Mouse (Mus musculus) limb, embryonic 10.5 days (tissue): ENCODE data around the gene Il4ra. TPM values are rescaled to one million over a fixed set of nuclear protein-coding genes. Genes with fewer than 3 reads are reported as not detected.

Experiments
- DNase-seq: peaks from one replicate; pipeline ENCODE4 v3.0.0-alpha.2; 2017; ENCODE audit warnings: low spot score
- H3K27ac ChIP-seq: fragments of 300-500 bp; sonication (generic); 2 replicates; pipeline ENCODE4 v1.5.1; 2016; ENCODE audit warnings: mild to moderate bottlenecking
- H3K27me3 ChIP-seq: fragments of 300-500 bp; sonication (generic); 2 replicates; pipeline ENCODE4 v1.6.1; 2016; ENCODE audit warnings: low read depth, mild to moderate bottlenecking; ENCODE audit not compliant: poor library complexity, severe bottlenecking
- H3K36me3 ChIP-seq: fragments of 300-500 bp; sonication (generic); 2 replicates; pipeline ENCODE4 v1.6.1; 2016; ENCODE audit warnings: mild to moderate bottlenecking, moderate library complexity
- H3K4me1 ChIP-seq: fragments of 300-500 bp; sonication (generic); 2 replicates; pipeline ENCODE4 v1.6.1; 2016
- H3K4me3 ChIP-seq: fragments of 300-500 bp; sonication (generic); 2 replicates; pipeline ENCODE4 v1.5.1; 2016; ENCODE audit warnings: mild to moderate bottlenecking, moderate library complexity
- H3K9me3 ChIP-seq: fragments of 300-500 bp; sonication (generic); replicated peaks from 2 replicates; pipeline ENCODE4 v1.6.1; 2016; ENCODE audit warnings: mild to moderate bottlenecking
- WGBS: fragments of 180-500 bp; shearing (Covaris S2); methylation state at CpG from one replicate; pipeline ENCODE4 v1.1.7; 2016; 5-methylcytosine and 5-hydroxymethylcytosine counted together
- polyA plus RNA-seq: library from polyadenylated mRNA; unstranded; fragments of >200 nt; fragmentation: Nextera tagmentation; extraction: Ambion mirVana; gene quantifications from 2 replicates; pipeline ENCODE4 v1.2.1, GENCODE M21; 2016

Gene Il4ra
- polyA plus RNA-seq, 1 experiment from 2014 or later = 4.2 TPM

DNA sequence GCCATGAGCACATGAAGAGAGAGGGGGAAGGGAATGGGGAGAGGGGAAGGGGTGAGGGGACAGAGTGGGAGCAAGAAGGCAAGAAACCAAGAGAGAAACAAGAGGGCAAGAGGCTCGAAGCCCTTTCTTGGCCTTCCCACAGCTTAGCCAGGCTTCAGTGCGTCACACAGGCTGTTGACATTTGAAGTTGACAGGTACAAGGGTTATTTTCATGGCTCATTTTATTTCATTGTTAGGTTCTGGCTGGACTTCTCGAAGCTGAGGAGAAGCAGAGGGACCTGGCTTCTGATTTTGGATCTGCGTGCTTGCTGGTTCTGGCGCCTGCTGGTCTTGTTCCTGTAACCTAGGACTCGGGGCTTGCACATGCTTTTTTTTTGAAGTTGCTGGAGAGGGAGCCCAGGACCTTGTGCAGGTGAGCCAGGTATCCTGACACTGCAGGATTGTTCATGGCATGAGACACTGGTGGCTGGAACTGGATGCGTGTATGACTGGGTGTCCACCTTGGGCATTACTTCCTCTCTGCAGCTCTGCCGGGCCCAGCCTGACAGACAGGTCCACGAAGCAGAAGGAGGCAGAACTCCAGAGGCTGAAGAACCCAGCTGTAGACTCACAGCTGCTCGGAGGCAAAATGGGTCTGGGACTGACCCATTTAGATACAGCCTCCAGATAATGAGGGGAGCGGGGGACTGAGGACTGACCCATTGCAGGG, 12.6 kb downstream of the Il4ra start:
- 85% methylated on average over 11 of the region's 11 CpGs for WGBS
- no peak for DNase-seq
- no peak overlapping the region for H3K27ac ChIP-seq
- peaks cover 17% of the 10 kb centered on the region for H3K4me1 ChIP-seq
- H3K27me3 ChIP-seq = no peaks in the 10 kb centered on the region
- no peak overlapping the region for H3K4me3 ChIP-seq
- H3K9me3 ChIP-seq = no peaks in the 10 kb centered on the region
- H3K36me3 ChIP-seq = no peaks in the 10 kb centered on the region

GRCm38 (mm10) chr7:125565516-125566285, 13.8 kb downstream of the Il4ra start:
- 59% methylated on average over 12 of the region's 12 CpGs for WGBS

DNA sequence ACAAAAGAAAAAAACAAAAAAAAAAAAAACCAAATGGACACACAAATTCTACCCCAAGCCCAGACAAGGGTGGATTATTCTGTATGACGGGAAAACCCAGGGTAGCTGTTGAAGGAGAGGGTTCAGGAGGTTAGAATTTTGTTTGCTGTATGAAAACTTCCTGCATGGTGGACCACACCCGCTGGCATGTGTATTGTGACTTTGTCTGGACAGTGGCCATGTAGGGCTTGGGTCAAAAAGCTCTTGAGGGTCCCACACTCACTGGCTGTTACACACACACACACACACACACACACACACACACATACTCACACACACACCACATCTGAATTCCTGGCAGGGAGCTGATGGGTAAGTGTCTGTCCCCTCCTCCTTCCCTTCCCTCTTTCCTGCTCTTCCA, 14.5 kb downstream of the Il4ra start:
- H3K36me3 ChIP-seq = no peaks in the 10 kb centered on the region
- H3K9me3 ChIP-seq = no peaks in the 10 kb centered on the region
- no peak overlapping the region for H3K4me3 ChIP-seq
- 92% methylated on average over 2 of the region's 2 CpGs for WGBS
- H3K27ac ChIP-seq = no peak overlapping the region
- DNase-seq = no peak
- H3K27me3 ChIP-seq = no peaks in the 10 kb centered on the region
- H3K4me1 ChIP-seq = peaks cover 12% of the 10 kb centered on the region

More at GRCm38 (mm10) chr7:125565516-125566285, 13.8 kb downstream of the Il4ra start:
- H3K4me1 ChIP-seq = peaks cover 14% of the 10 kb centered on the region
- no peak for DNase-seq
- H3K27ac ChIP-seq = no peak overlapping the region
- no peaks in the 10 kb centered on the region for H3K27me3 ChIP-seq
- no peaks in the 10 kb centered on the region for H3K36me3 ChIP-seq
- H3K4me3 ChIP-seq = no peak overlapping the region
- H3K9me3 ChIP-seq = no peaks in the 10 kb centered on the region

DNA sequence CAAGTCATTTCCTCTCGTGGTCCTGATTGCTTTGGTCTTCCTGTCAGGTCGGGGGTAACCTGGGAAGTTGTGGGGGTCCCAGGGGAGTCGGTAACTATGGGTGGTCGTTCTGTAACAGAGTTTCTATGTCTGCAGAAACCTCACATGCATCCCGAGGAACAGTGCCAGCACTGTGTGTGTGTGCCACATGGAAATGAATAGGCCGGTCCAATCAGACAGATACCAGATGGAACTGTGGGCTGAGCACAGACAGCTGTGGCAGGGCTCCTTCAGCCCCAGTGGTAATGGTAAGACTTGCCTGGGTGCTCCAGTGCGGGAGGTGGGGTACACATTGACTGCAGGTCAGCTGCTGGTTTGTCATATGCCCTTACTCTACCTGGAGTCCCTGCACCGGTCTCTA, 17.0 kb downstream of the Il4ra start:
- no peaks in the 10 kb centered on the region for H3K36me3 ChIP-seq
- H3K4me3 ChIP-seq = no peak overlapping the region
- no peaks in the 10 kb centered on the region for H3K27me3 ChIP-seq
- WGBS = 86% methylated on average over 8 of the region's 8 CpGs
- 0 out of 2 replicates have a peak, but pooled peaks cover 5% of the 10 kb centered on the region for H3K4me1 ChIP-seq
- DNase-seq = no peak
- H3K9me3 ChIP-seq = no peaks in the 10 kb centered on the region
- H3K27ac ChIP-seq = no peak overlapping the region

DNA sequence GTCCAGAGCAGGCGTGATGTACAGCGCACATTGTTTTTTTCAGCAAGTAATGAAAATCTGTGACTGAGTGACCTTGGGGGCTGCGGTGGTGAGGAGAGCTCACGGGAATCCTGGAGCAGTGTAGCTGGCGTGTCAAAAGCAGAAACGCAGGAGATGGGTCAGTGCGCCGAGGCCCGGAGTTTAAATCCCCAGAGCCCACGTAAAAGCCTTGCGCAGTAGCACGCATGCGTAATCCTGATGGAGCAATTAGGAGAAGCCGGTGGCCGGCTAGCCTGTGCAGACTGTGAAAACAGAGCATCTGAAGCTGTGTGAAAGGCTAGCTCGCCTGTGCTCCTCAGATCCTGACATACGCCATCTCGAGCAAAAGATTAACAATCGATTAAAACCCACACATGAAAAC, 20.0 kb downstream of the Il4ra start:
- Histone ChIP-seq H3K9me3 (no peaks in the 10 kb centered on the region), H3K36me3 (no peaks in the 10 kb centered on the region), H3K4me3 (no peak overlapping the region), H3K27me3 (no peaks in the 10 kb centered on the region), H3K4me1 (peaks cover 7% of the 10 kb centered on the region; the same call in 1 of the 2 replicates), H3K27ac (no peak overlapping the region)
- 91% methylated on average over 19 of the region's 19 CpGs for WGBS
- DNase-seq = no peak

GRCm38 (mm10) chr7:125572737-125573136, 20.8 kb downstream of the Il4ra start:
- Histone ChIP-seq H3K4me1 (peaks cover 6% of the 10 kb centered on the region; the same call in 1 of the 2 replicates), H3K4me3 (no peak overlapping the region), H3K9me3 (no peaks in the 10 kb centered on the region), H3K27ac (no peak overlapping the region), H3K27me3 (no peaks in the 10 kb centered on the region), H3K36me3 (no peaks in the 10 kb centered on the region)
- no peak for DNase-seq
- WGBS = 79% methylated on average over 6 of the region's 6 CpGs

- Histone ChIP-seq H3K27me3 (no peaks in the 10 kb centered on the region), H3K4me3 (no peak overlapping the region), H3K36me3 (no peaks in the 10 kb centered on the region), H3K4me1 (peaks cover 6% of the 10 kb centered on the region; the same call in 1 of the 2 replicates), H3K27ac (no peak overlapping the region), H3K9me3 (no peaks in the 10 kb centered on the region)
- DNase-seq = no peak
- WGBS = 86% methylated on average over 2 of the region's 2 CpGs
Observed at GRCm38 (mm10) chr7:125573849-125574248, 21.9 kb downstream of the Il4ra start.

DNA sequence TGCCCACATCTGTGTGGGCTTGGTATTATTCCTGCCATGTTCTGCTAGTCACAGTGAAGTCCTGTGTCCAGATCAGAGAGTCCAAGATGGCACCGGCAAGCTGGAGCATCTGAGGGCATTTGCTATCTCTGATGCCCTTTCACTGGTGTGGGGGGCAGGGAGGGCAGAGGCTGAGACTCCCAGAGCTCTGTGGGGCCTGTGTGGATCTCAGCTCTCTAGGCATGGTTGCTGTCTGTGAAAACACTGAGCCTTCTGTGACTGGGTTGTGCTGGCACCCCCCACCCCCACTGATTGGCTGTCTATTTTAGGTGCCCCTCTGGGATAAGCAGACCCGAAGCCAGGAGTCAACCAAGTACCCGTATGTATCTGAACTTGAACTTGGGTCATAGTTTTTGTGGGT, 22.9 kb downstream of the Il4ra start:
- no peak overlapping the region for H3K4me3 ChIP-seq
- WGBS = 93% methylated on average over 3 of the region's 3 CpGs
- no peak overlapping the region for H3K27ac ChIP-seq
- no peaks in the 10 kb centered on the region for H3K36me3 ChIP-seq
- no peaks in the 10 kb centered on the region for H3K27me3 ChIP-seq
- H3K9me3 ChIP-seq = no peaks in the 10 kb centered on the region
- H3K4me1 ChIP-seq = peaks cover 6% of the 10 kb centered on the region; the same call in 1 of the 2 replicates
- DNase-seq = no peak

GRCm38 (mm10) chr7:125575738-125576540, 24.0 kb downstream of the Il4ra start:
- no peak for DNase-seq
- 86% methylated on average over 16 of the region's 16 CpGs for WGBS
- Histone ChIP-seq H3K27me3 (no peaks in the 10 kb centered on the region), H3K27ac (peak overlapping the region; percentile 31; the same call in 1 of the 2 replicates), H3K9me3 (no peaks in the 10 kb centered on the region), H3K4me1 (peaks cover 11% of the 10 kb centered on the region), H3K4me3 (no peak overlapping the region), H3K36me3 (no peaks in the 10 kb centered on the region)

GRCm38 (mm10) chr7:125576982-125577381, 25.1 kb downstream of the Il4ra start:
- Histone ChIP-seq H3K36me3 (no peaks in the 10 kb centered on the region), H3K4me1 (peaks cover 18% of the 10 kb centered on the region), H3K4me3 (no peak overlapping the region), H3K27me3 (no peaks in the 10 kb centered on the region), H3K9me3 (no peaks in the 10 kb centered on the region), H3K27ac (0 out of 2 replicates have a peak overlapping the region, but pooled peaks have one; percentile 31)
- WGBS = 86% methylated on average over 7 of the region's 7 CpGs
- DNase-seq = no peak

GRCm38 (mm10) chr7:125577486-125578088, 25.7 kb downstream of the Il4ra start:
- no peak overlapping the region for H3K4me3 ChIP-seq
- peaks cover 18% of the 10 kb centered on the region for H3K4me1 ChIP-seq
- no peaks in the 10 kb centered on the region for H3K36me3 ChIP-seq
- H3K27ac ChIP-seq = no peak overlapping the region
- DNase-seq = no peak
- H3K9me3 ChIP-seq = no peaks in the 10 kb centered on the region
- no peaks in the 10 kb centered on the region for H3K27me3 ChIP-seq
- 91% methylated on average over 11 of the region's 11 CpGs for WGBS

DNA sequence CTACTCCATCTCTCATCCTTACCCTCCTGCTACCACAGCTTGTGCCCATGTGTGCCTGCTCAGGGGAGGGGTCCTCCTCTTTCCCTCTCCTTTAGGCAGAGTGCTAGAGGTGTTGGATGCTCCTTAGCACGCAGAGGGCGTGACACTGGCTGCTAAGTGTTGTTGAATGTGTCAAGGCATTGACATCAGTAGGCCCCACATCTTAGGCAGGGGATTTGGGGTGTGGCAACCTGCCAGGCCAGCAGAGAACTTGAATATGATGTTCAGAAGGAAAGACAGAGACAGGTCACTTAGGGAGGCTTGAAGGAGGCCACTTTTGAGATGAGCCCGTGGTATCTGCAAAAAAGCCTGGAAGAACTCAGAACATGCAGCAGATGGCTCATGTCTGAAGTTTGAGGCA, 26.2 kb downstream of the Il4ra start:
- no peak for DNase-seq
- Histone ChIP-seq H3K4me1 (peaks cover 18% of the 10 kb centered on the region), H3K27me3 (no peaks in the 10 kb centered on the region), H3K4me3 (no peak overlapping the region), H3K27ac (no peak overlapping the region), H3K36me3 (no peaks in the 10 kb centered on the region), H3K9me3 (no peaks in the 10 kb centered on the region)
- WGBS = 62% methylated on average over 3 of the region's 3 CpGs
